Mouse (Mus musculus): ENCODE data around the gene Sgms2. TPM values are rescaled to one million over a fixed set of nuclear protein-coding genes. Genes with fewer than 3 reads are reported as not detected.

The Sgms2 gene
- total and polyA plus RNA-seq, 3 experiments, result not detected

GRCm38 (mm10) chr3:131364632-131365446, 126.4 kb downstream of the Sgms2 start:
- Histone ChIP-seq H3K27ac (ENCODE audit: control insufficient read depth, low read depth, low read length) (no peak overlapping the region), H3K9ac (ENCODE audit: control insufficient read depth, low read depth, low read length, poor library complexity, severe bottlenecking) (no peak overlapping the region), H3K9me3 (replicated peaks; ENCODE audit: insufficient read depth, low read length) (no peaks in the 10 kb centered on the region), H3K27me3 (ENCODE audit: control insufficient read depth in 1 of 2, insufficient read depth in 2 of 2, low read length in 2 of 2) (no peaks in the 10 kb centered on the region), H3K36me3 (ENCODE audit: control insufficient read depth in 1 of 2, insufficient read depth in 2 of 2, low read length in 2 of 2) (no peaks in the 10 kb centered on the region), H3K4me3 (ENCODE audit: control insufficient read depth in 1 of 2, insufficient read depth in 1 of 2, low read depth in 2 of 2, low read length in 2 of 2) (no peak overlapping the region), H3K4me1 (ENCODE audit: control insufficient read depth in 1 of 2, insufficient read depth in 2 of 2, low read length in 2 of 2) (no peaks in the 10 kb centered on the region), H3K79me2 (ENCODE audit: control insufficient read depth, insufficient read depth, low read length, poor library complexity) (no peaks in the 10 kb centered on the region)
- TF ChIP-seq MEF2A (IDR thresholded peaks at IDR 0.05; ENCODE audit: extremely low read depth, insufficient replicate concordance, low read depth, low read length, poor library complexity, severe bottlenecking) (no peak), MYC (IDR thresholded peaks at IDR 0.05; ENCODE audit: low read depth, low read length) (no peak), POLR2AphosphoS5 (IDR thresholded peaks at IDR 0.05; ENCODE audit: borderline replicate concordance, low read depth, low read length) (no peak), TCF12 (IDR thresholded peaks at IDR 0.05; ENCODE audit: low read depth, low read length) (no peak), JUND (IDR thresholded peaks at IDR 0.05; ENCODE audit: low read depth, low read length) (no peak), CTCF (IDR thresholded peaks at IDR 0.05 in 2 of 3, conservative IDR thresholded peaks at IDR 0.05 in 1 of 3; ENCODE audit: control insufficient read depth in 1 of 3, insufficient read depth in 1 of 3, low read depth in 2 of 3, low read length in 3 of 3, poor library complexity in 1 of 3, severe bottlenecking in 1 of 3) (no peak), E2F4 (IDR thresholded peaks at IDR 0.05; ENCODE audit: borderline replicate concordance, low read depth, low read length) (no peak), USF2 (IDR thresholded peaks at IDR 0.05; ENCODE audit: borderline replicate concordance in 1 of 2, insufficient read depth in 1 of 2, low read depth in 1 of 2, low read length in 2 of 2) (no peak), RAD21 (IDR thresholded peaks at IDR 0.05; ENCODE audit: low read depth, low read length) (no peak), SIN3A (IDR thresholded peaks at IDR 0.05; ENCODE audit: low read length) (no peak), CHD1 (IDR thresholded peaks at IDR 0.05; ENCODE audit: low read depth, low read length) (no peak), POLR2A (IDR thresholded peaks at IDR 0.05; ENCODE audit: control insufficient read depth in 1 of 2, insufficient read depth in 1 of 2, low read depth in 1 of 2, low read length in 2 of 2, poor library complexity in 1 of 2) (no peak), USF1 (IDR thresholded peaks at IDR 0.05; ENCODE audit: low read depth, low read length) (no peak), ZC3H11A (IDR thresholded peaks at IDR 0.05; ENCODE audit: low read depth, low read length) (no peak), ZKSCAN1 (IDR thresholded peaks at IDR 0.05; ENCODE audit: low read depth, low read length) (no peak), ZNF384 (IDR thresholded peaks at IDR 0.05; ENCODE audit: low read depth, low read length) (no peak)
- no peak for DNase-seq (ENCODE audit: low read depth, low spot score)

- Histone ChIP-seq H3K9me3 (replicated peaks; ENCODE audit: insufficient read depth, low read length) (no peaks in the 10 kb centered on the region), H3K4me1 (ENCODE audit: control insufficient read depth in 1 of 2, insufficient read depth in 2 of 2, low read length in 2 of 2) (no peaks in the 10 kb centered on the region), H3K36me3 (ENCODE audit: control insufficient read depth in 1 of 2, insufficient read depth in 2 of 2, low read length in 2 of 2) (no peaks in the 10 kb centered on the region), H3K27me3 (ENCODE audit: control insufficient read depth in 1 of 2, insufficient read depth in 2 of 2, low read length in 2 of 2) (no peaks in the 10 kb centered on the region), H3K27ac (ENCODE audit: control insufficient read depth, low read depth, low read length) (no peak overlapping the region), H3K79me2 (ENCODE audit: control insufficient read depth, insufficient read depth, low read length, poor library complexity) (no peaks in the 10 kb centered on the region), H3K9ac (ENCODE audit: control insufficient read depth, low read depth, low read length, poor library complexity, severe bottlenecking) (no peak overlapping the region), H3K4me3 (ENCODE audit: control insufficient read depth in 1 of 2, insufficient read depth in 1 of 2, low read depth in 2 of 2, low read length in 2 of 2) (no peak overlapping the region)
- DNase-seq (ENCODE audit: low read depth, low spot score), result no peak
- TF ChIP-seq MYC (IDR thresholded peaks at IDR 0.05; ENCODE audit: low read depth, low read length) (no peak), MAZ (IDR thresholded peaks at IDR 0.05; ENCODE audit: low read depth, low read length) (no peak), MXI1 (IDR thresholded peaks at IDR 0.05; ENCODE audit: low read depth, low read length) (no peak), NRF1 (IDR thresholded peaks at IDR 0.05; ENCODE audit: insufficient read depth, low read depth, low read length, poor library complexity, severe bottlenecking) (no peak), ZNF384 (IDR thresholded peaks at IDR 0.05; ENCODE audit: low read depth, low read length) (no peak), ELF1 (IDR thresholded peaks at IDR 0.05; ENCODE audit: low read depth, low read length) (no peak), ZKSCAN1 (IDR thresholded peaks at IDR 0.05; ENCODE audit: low read depth, low read length) (no peak), USF1 (IDR thresholded peaks at IDR 0.05; ENCODE audit: low read depth, low read length) (no peak), USF2 (IDR thresholded peaks at IDR 0.05; ENCODE audit: borderline replicate concordance in 1 of 2, insufficient read depth in 1 of 2, low read depth in 1 of 2, low read length in 2 of 2) (no peak), KAT2A (conservative IDR thresholded peaks at IDR 0.05; ENCODE audit: low read depth, low read length) (no peak), TAL1 (IDR thresholded peaks at IDR 0.05; ENCODE audit: low read length) (no peak), NELFE (IDR thresholded peaks at IDR 0.05; ENCODE audit: low read depth, low read length) (no peak), RAD21 (IDR thresholded peaks at IDR 0.05; ENCODE audit: low read depth, low read length) (no peak), MEF2A (IDR thresholded peaks at IDR 0.05; ENCODE audit: extremely low read depth, insufficient replicate concordance, low read depth, low read length, poor library complexity, severe bottlenecking) (no peak)
These were observed 127.0 kb downstream of the Sgms2 start for GRCm38 (mm10) chr3:131364194-131364593.
